Mouse (Mus musculus) hindbrain, embryonic 10.5 days (tissue): ENCODE results near the gene Lrrc58. TPM values are rescaled to one million over a fixed set of nuclear protein-coding genes. Genes with fewer than 3 reads are reported as not detected.
A peak's percentile ranks its signal among the peaks of the same experiment; 100 is the strongest.

Source experiments
- DNase-seq: peaks from one replicate; pipeline ENCODE4 v3.0.0-alpha.2; 2017; ENCODE audit warnings: low spot score
- H3K27ac ChIP-seq: fragments of 300-500 bp; sonication (generic); 2 replicates; pipeline ENCODE4 v1.5.1; 2016; ENCODE audit warnings: mild to moderate bottlenecking, moderate library complexity
- H3K27me3 ChIP-seq: fragments of 300-500 bp; sonication (generic); 2 replicates; pipeline ENCODE4 v1.6.1; 2016; ENCODE audit warnings: mild to moderate bottlenecking; ENCODE audit not compliant: poor library complexity, insufficient read depth, severe bottlenecking
- H3K36me3 ChIP-seq: fragments of 300-500 bp; sonication (generic); 2 replicates; pipeline ENCODE4 v1.6.1; 2016; ENCODE audit warnings: mild to moderate bottlenecking, moderate library complexity
- H3K4me1 ChIP-seq: fragments of 300-500 bp; sonication (generic); replicated peaks from 2 replicates; pipeline ENCODE4 v1.6.1; 2016; ENCODE audit warnings: mild to moderate bottlenecking
- H3K4me3 ChIP-seq: fragments of 300-500 bp; sonication (generic); 2 replicates; pipeline ENCODE4 v1.5.1; 2016; ENCODE audit warnings: mild to moderate bottlenecking, moderate library complexity
- H3K9me3 ChIP-seq: fragments of 300-500 bp; sonication (generic); 2 replicates; pipeline ENCODE4 v1.6.1; 2016; ENCODE audit warnings: mild to moderate bottlenecking, moderate library complexity
- WGBS: fragments of 180-500 bp; shearing (Covaris S2); methylation state at CpG from one replicate; pipeline ENCODE4 v1.1.7; 2016; 5-methylcytosine and 5-hydroxymethylcytosine counted together
- polyA plus RNA-seq: library from polyadenylated mRNA; unstranded; fragments of >200 nt; fragmentation: Nextera tagmentation; extraction: Ambion mirVana; gene quantifications from 2 replicates; pipeline ENCODE4 v1.2.1, GENCODE M21; 2016

Lrrc58 gene
- polyA plus RNA-seq, 1 experiment from 2014 or later = 44.7 TPM

- 0 out of 2 replicates have a peak, but pooled peaks cover 4% of the 10 kb centered on the region for H3K4me1 ChIP-seq
- H3K27ac ChIP-seq = no peak overlapping the region
- H3K9me3 ChIP-seq = no peaks in the 10 kb centered on the region
- no peak for DNase-seq
- peaks cover 78% of the 10 kb centered on the region for H3K36me3 ChIP-seq
- WGBS = 96% methylated on average over 3 of the region's 3 CpGs
- no peak overlapping the region for H3K4me3 ChIP-seq
- no peaks in the 10 kb centered on the region for H3K27me3 ChIP-seq
Observed at GRCm38 (mm10) chr16:37877406-37877805, 9.2 kb downstream of the Lrrc58 start.

- Histone ChIP-seq H3K4me3 (no peak overlapping the region), H3K4me1 (0 out of 2 replicates have a peak, but pooled peaks cover 4% of the 10 kb centered on the region), H3K27me3 (no peaks in the 10 kb centered on the region), H3K36me3 (peaks cover 83% of the 10 kb centered on the region), H3K9me3 (no peaks in the 10 kb centered on the region), H3K27ac (no peak overlapping the region)
- DNase-seq = no peak
- WGBS = 90% methylated on average over 7 of the region's 7 CpGs
Observed at GRCm38 (mm10) chr16:37878951-37879505, 10.8 kb downstream of the Lrrc58 start.

GRCm38 (mm10) chr16:37879750-37880419 is 11.7 kb downstream of the Lrrc58 start:
- Histone ChIP-seq H3K4me3 (no peak overlapping the region), H3K9me3 (no peaks in the 10 kb centered on the region), H3K36me3 (peaks cover 86% of the 10 kb centered on the region), H3K27ac (no peak overlapping the region), H3K27me3 (no peaks in the 10 kb centered on the region), H3K4me1 (0 out of 2 replicates have a peak, but pooled peaks cover under 1% of the 10 kb centered on the region)
- no peak for DNase-seq
- 94% methylated on average over 4 of the region's 4 CpGs for WGBS

GRCm38 (mm10) chr16:37881168-37881567 is 13.0 kb downstream of the Lrrc58 start:
- H3K4me1 ChIP-seq = no peaks in the 10 kb centered on the region

GRCm38 (mm10) chr16:37888986-37889385 is 20.8 kb downstream of the Lrrc58 start:
- 86% methylated on average over 3 of the region's 3 CpGs for WGBS

More at GRCm38 (mm10) chr16:37881168-37881567, 13.0 kb downstream of the Lrrc58 start:
- H3K27ac ChIP-seq = no peak overlapping the region
- no peak overlapping the region for H3K4me3 ChIP-seq
- no peak for DNase-seq
- peaks cover 85% of the 10 kb centered on the region for H3K36me3 ChIP-seq
- H3K9me3 ChIP-seq = no peaks in the 10 kb centered on the region
- no peaks in the 10 kb centered on the region for H3K27me3 ChIP-seq
- 98% methylated on average over 2 of the region's 2 CpGs for WGBS

GRCm38 (mm10) chr16:37892667-37893066 is 24.5 kb downstream of the Lrrc58 start:
- no peak for DNase-seq
- peaks cover 14% of the 10 kb centered on the region for H3K4me1 ChIP-seq
- no peak overlapping the region for H3K27ac ChIP-seq
- H3K4me3 ChIP-seq = no peak overlapping the region
- H3K36me3 ChIP-seq = peaks cover 5% of the 10 kb centered on the region; the same call in 1 of the 2 replicates
- H3K27me3 ChIP-seq = no peaks in the 10 kb centered on the region
- 74% methylated on average over 2 of the region's 2 CpGs for WGBS
- no peaks in the 10 kb centered on the region for H3K9me3 ChIP-seq

More at GRCm38 (mm10) chr16:37888986-37889385, 20.8 kb downstream of the Lrrc58 start:
- H3K4me1 ChIP-seq = peaks cover 12% of the 10 kb centered on the region
- H3K4me3 ChIP-seq = no peak overlapping the region
- DNase-seq = no peak
- H3K27me3 ChIP-seq = no peaks in the 10 kb centered on the region
- no peak overlapping the region for H3K27ac ChIP-seq
- no peaks in the 10 kb centered on the region for H3K9me3 ChIP-seq
- H3K36me3 ChIP-seq = peaks cover 16% of the 10 kb centered on the region

GRCm38 (mm10) chr16:37893381-37893780 is 25.2 kb downstream of the Lrrc58 start:
- no peaks in the 10 kb centered on the region for H3K27me3 ChIP-seq
- peaks cover 5% of the 10 kb centered on the region; the same call in 1 of the 2 replicates for H3K36me3 ChIP-seq
- WGBS = 77% methylated on average over 6 of the region's 6 CpGs
- 0 out of 2 replicates have a peak overlapping the region, but pooled peaks have one; percentile 62 for H3K27ac ChIP-seq
- DNase-seq = no peak
- H3K4me1 ChIP-seq = peaks cover 14% of the 10 kb centered on the region
- H3K9me3 ChIP-seq = no peaks in the 10 kb centered on the region
- no peak overlapping the region for H3K4me3 ChIP-seq

GRCm38 (mm10) chr16:37893942-37894341 is 25.8 kb downstream of the Lrrc58 start:
- H3K27me3 ChIP-seq = no peaks in the 10 kb centered on the region
- H3K4me3 ChIP-seq = no peak overlapping the region
- H3K4me1 ChIP-seq = peaks cover 14% of the 10 kb centered on the region
- peaks cover 3% of the 10 kb centered on the region; the same call in 1 of the 2 replicates for H3K36me3 ChIP-seq
- DNase-seq = no peak
- H3K27ac ChIP-seq = no peak overlapping the region
- WGBS = 84% methylated on average over 2 of the region's 2 CpGs
- H3K9me3 ChIP-seq = no peaks in the 10 kb centered on the region

GRCm38 (mm10) chr16:37898790-37899189 is 30.6 kb downstream of the Lrrc58 start:
- Histone ChIP-seq H3K27me3 (no peaks in the 10 kb centered on the region), H3K27ac (no peak overlapping the region), H3K36me3 (no peaks in the 10 kb centered on the region), H3K9me3 (no peaks in the 10 kb centered on the region), H3K4me1 (0 out of 2 replicates have a peak, but pooled peaks cover 2% of the 10 kb centered on the region), H3K4me3 (no peak overlapping the region)
- no peak for DNase-seq
- WGBS = 87% methylated on average over 5 of the region's 5 CpGs

GRCm38 (mm10) chr16:37899357-37899756 is 31.2 kb downstream of the Lrrc58 start:
- H3K27ac ChIP-seq = no peak overlapping the region
- DNase-seq = no peak
- 44% methylated on average over 2 of the region's 2 CpGs for WGBS

GRCm38 (mm10) chr16:37901318-37901717 is 33.1 kb downstream of the Lrrc58 start:
- H3K36me3 ChIP-seq = no peaks in the 10 kb centered on the region
- no peaks in the 10 kb centered on the region for H3K27me3 ChIP-seq
- no peak for DNase-seq
- no peaks in the 10 kb centered on the region for H3K4me1 ChIP-seq
- H3K4me3 ChIP-seq = no peak overlapping the region
- no peaks in the 10 kb centered on the region for H3K9me3 ChIP-seq
- H3K27ac ChIP-seq = no peak overlapping the region
- 47% methylated on average over 11 of the region's 11 CpGs for WGBS

More at GRCm38 (mm10) chr16:37899357-37899756, 31.2 kb downstream of the Lrrc58 start:
- 0 out of 2 replicates have a peak, but pooled peaks cover 2% of the 10 kb centered on the region for H3K4me1 ChIP-seq
- H3K4me3 ChIP-seq = no peak overlapping the region
- H3K27me3 ChIP-seq = no peaks in the 10 kb centered on the region
- H3K9me3 ChIP-seq = no peaks in the 10 kb centered on the region
- H3K36me3 ChIP-seq = no peaks in the 10 kb centered on the region

GRCm38 (mm10) chr16:37906456-37906855 is 38.3 kb downstream of the Lrrc58 start:
- Histone ChIP-seq H3K27ac (no peak overlapping the region), H3K4me3 (no peak overlapping the region), H3K9me3 (no peaks in the 10 kb centered on the region), H3K36me3 (no peaks in the 10 kb centered on the region), H3K27me3 (no peaks in the 10 kb centered on the region), H3K4me1 (peaks cover 8% of the 10 kb centered on the region)
- 94% methylated on average over 3 of the region's 3 CpGs for WGBS
- DNase-seq = no peak

- Histone ChIP-seq H3K27ac (no peak overlapping the region), H3K4me3 (no peak overlapping the region), H3K4me1 (peaks cover 9% of the 10 kb centered on the region), H3K27me3 (peaks cover 21% of the 10 kb centered on the region), H3K36me3 (no peaks in the 10 kb centered on the region), H3K9me3 (no peaks in the 10 kb centered on the region)
- DNase-seq = no peak
- WGBS = 75% methylated on average over 1 of the region's 1 CpGs
Observed at GRCm38 (mm10) chr16:37911086-37911485, 42.9 kb downstream of the Lrrc58 start.
